Mouse (Mus musculus): ENCODE measurements around the gene Tns1. TPM values are rescaled to one million over a fixed set of nuclear protein-coding genes. Genes with fewer than 3 reads are reported as not detected.

Gene Tns1
- total RNA-seq, 2 experiments from 2014 or later: 8.5 to 11.9 TPM

GRCm38 (mm10) chr1:74024452-74025190, 99.6 kb downstream of the Tns1 start:
- ATAC-seq (replicated peaks; ENCODE audit: low FRiP score, poor library complexity, severe bottlenecking): no peak

GRCm38 (mm10) chr1:74022998-74023397, 101.3 kb downstream of the Tns1 start:
- no peak for ATAC-seq (replicated peaks; ENCODE audit: low FRiP score, poor library complexity, severe bottlenecking)

DNA sequence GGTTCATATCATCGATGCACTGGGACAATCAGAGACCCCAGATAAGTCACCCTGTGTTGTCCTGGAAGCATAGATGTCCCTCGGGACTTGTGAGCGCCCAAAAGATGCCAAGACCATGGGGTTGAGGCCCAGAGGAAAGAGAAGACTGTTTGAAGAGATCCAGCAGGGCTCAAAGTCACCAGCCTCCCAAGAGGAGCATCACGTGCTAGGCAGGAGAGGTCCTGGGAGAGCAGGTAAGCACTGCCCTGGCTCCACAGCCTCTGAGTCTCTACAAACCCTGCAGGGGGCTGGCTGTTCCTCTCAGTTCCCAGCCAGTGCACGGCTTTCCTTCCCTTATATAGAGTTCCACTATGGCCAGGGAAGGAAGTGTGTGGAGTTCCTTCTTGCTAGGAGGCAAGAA, 101.7 kb downstream of the Tns1 start:
- no peak for ATAC-seq (replicated peaks; ENCODE audit: low FRiP score, poor library complexity, severe bottlenecking)

DNA sequence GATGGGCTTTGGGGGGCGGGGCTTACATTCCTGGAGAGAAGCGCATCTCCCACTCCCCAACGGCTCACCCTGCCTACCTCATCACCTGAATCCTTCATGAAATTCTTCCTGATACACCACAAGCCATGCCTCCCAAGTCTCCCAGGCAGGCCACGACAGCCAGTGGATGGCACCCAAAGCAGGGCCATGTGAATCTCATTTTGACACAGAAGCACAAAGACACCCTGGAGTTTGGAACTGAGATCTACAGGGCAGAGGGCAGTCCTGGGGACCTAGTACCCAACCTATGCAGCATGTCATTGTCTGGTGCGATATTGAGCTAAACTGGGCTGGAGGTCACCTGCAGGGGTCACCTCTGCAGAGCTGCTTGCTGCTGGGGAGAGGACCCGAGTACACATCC, 104.0 kb downstream of the Tns1 start:
- no peak for ATAC-seq (replicated peaks; ENCODE audit: low FRiP score, poor library complexity, severe bottlenecking)

- no peak for ATAC-seq (replicated peaks; ENCODE audit: low FRiP score, poor library complexity, severe bottlenecking)
Observed at GRCm38 (mm10) chr1:74017399-74018172, 106.7 kb downstream of the Tns1 start.

DNA sequence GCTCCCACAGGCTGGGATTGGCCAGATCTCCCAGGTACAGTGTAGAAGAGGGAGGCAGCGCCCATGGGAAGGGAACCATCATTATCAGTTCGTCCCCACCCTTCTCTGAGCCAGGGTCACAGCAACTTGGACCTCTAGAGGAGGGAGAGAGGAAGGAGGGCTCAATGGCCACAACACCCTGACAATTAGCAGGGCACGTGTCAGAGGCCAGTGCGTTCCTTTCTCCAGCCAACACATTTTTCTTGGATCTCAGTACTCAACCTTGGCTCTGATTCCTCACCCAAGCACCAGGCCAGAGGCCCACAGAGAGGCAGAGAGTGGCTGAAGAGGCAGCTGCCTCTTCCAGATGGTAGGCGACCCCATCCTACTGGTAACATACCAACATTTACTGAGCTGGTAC, 107.6 kb downstream of the Tns1 start:
- ATAC-seq (replicated peaks; ENCODE audit: low FRiP score, poor library complexity, severe bottlenecking): no peak

- ATAC-seq (replicated peaks; ENCODE audit: low FRiP score, poor library complexity, severe bottlenecking): no peak
Observed at GRCm38 (mm10) chr1:74015513-74016234, 108.6 kb downstream of the Tns1 start.

DNA sequence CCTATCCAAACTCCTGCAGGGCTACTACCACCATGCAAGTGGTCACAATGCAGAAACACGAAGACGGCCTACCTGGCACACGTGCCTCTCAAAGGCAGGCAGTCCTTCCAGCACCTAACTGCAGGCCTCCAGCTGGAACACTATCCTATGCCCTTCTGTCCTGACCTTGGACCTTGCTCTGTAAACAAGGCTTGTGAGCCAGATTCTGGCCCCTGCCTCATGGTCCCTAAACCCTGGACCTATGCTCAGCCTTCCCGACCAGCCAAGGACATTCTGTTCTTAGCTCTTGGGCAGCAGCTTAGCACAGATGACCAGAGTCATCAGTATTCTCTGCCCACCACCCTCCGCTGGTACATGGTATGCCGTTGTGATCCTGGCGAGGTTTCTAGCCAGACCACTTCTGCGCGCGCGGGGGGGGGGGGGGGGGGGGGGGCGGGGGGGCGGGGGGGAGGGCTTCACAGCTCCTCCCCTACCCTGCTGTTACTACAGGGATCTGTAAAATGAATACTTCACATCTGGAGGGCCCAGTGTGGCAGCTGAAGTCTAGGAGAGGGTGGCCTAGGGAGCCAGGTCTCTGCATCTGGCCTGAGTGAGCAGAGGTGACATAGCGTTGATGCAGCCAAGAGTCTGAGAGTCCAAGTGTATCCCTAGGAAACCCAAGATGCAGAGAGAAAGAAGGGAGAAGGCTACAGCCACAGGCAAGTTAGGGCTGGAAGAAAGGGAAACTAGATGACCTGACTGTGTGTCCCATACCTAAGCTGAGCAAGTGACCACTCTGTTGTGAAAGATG, 109.5 kb downstream of the Tns1 start:
- ATAC-seq (replicated peaks; ENCODE audit: low FRiP score, poor library complexity, severe bottlenecking): no peak

GRCm38 (mm10) chr1:74013296-74014031, 110.8 kb downstream of the Tns1 start:
- ATAC-seq (replicated peaks; ENCODE audit: low FRiP score, poor library complexity, severe bottlenecking): no peak

DNA sequence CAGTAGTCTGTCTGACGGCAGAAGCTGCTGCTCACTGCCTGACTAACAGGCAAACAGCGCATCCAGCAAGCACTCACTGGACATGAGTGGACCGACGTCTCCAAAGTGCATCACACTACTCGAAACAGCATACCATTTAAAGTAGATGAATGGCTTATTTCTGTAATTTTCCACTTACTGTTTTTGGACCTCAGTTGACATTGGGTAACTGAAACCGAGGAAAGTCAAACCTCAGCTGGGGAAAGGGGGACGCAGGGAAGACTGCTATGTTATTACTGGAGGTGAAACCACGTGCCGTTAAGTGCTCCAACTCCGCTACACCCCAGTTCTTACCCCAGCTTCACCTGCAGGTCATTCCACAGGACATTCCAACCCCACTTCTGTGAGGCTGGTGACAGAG, 111.5 kb downstream of the Tns1 start:
- no peak for ATAC-seq (replicated peaks; ENCODE audit: low FRiP score, poor library complexity, severe bottlenecking)

DNA sequence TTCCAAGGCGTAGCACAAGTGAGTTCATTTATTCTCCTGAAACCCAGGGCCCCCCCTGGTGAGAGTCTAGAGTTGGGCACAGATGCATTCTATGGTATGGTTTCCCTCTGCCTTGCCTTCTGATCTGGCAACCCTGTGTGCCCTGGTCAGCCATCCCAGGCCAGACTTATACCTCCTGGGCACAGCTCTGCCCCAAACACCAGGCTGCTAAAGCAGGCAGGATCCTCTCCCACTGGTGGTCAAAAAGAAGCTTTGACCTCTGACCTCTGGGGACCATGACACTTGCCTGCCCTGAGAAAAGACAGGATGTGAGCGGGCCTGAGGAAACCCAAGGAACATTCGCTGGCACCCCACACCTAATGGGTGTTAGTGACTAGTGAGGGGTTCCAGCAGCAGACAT, 114.8 kb downstream of the Tns1 start:
- no peak for ATAC-seq (replicated peaks; ENCODE audit: low FRiP score, poor library complexity, severe bottlenecking)

DNA sequence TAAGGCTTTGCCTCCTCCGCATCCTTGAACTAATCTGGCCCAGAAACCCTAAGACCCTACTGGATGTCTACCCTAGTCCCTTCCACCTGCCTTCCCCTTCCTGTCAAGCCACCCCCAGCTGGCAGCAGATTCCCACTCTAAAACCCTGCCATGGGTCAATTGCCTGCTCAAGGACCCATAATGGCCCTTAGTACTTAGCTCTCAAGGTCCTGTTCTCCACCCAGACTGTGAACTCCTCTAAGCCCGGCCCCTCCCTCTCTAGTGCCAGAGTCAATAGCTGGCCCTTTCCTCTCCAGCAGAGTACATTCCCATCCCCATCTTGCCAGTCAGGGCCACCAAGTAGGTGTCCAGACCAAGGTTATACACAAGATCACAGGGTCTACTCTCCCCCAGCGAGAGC, 115.3 kb downstream of the Tns1 start:
- no peak for ATAC-seq (replicated peaks; ENCODE audit: low FRiP score, poor library complexity, severe bottlenecking)

GRCm38 (mm10) chr1:74008498-74008897, 115.8 kb downstream of the Tns1 start:
- no peak for ATAC-seq (replicated peaks; ENCODE audit: low FRiP score, poor library complexity, severe bottlenecking)

GRCm38 (mm10) chr1:74007398-74008050, 116.7 kb downstream of the Tns1 start:
- ATAC-seq (replicated peaks; ENCODE audit: low FRiP score, poor library complexity, severe bottlenecking): no peak

GRCm38 (mm10) chr1:74005020-74005419, 119.2 kb downstream of the Tns1 start:
- ATAC-seq (replicated peaks; ENCODE audit: low FRiP score, poor library complexity, severe bottlenecking): no peak

GRCm38 (mm10) chr1:74003723-74004122, 120.5 kb downstream of the Tns1 start:
- no peak for ATAC-seq (replicated peaks; ENCODE audit: low FRiP score, poor library complexity, severe bottlenecking)

GRCm38 (mm10) chr1:74001449-74001820, 122.8 kb downstream of the Tns1 start:
- ATAC-seq (replicated peaks; ENCODE audit: low FRiP score, poor library complexity, severe bottlenecking): peak; percentile 89

DNA sequence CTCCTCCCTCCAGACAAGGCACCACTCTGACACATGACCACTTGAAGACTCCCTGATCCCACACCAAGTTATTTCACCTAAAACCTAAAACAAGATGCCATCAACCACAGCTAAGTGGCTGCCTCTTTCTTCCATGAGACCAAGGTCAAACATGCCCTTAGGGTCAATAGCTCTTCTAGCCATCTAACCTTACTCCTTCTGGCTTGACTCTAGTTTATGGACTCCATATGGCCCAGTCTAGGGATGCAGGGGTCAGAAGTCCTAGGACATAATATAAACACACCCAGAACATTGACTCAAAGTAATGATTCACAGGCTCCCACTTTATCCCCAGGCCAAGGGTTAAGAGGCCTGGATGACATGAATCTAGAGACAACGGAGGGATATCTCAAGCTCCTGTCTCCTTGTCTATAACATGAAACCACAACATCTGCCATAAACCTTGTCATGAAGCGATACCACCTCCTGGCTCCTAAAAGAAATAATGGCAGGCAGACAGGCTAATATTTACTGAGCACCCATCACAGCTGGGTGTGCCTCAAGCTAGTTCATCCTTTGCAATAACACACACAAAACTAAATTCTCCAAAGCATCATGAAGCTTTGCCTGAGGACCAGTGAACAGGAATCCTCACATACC, 123.3 kb downstream of the Tns1 start:
- ATAC-seq (replicated peaks; ENCODE audit: low FRiP score, poor library complexity, severe bottlenecking): peak; percentile 36; the same call in 1 of the 2 replicates

All from erythroblast, adult 5-6 weeks (primary cell).